Mouse (Mus musculus) midbrain, postnatal 0 days (tissue): ENCODE measurements around the gene Ccl22. TPM values are rescaled to one million over a fixed set of nuclear protein-coding genes. Genes with fewer than 3 reads are reported as not detected.

ENCODE experiments used
- ATAC-seq: fragments of 200-750 bp; cut with Nextera tagmentation; 2 replicates; pipeline ENCODE4 v1.8.0; 2017; ENCODE audit warnings: moderate number of reproducible peaks, mild to moderate bottlenecking, moderate TSS enrichment, moderate library complexity; ENCODE audit not compliant: low FRiP score
- DNase-seq: peaks from one replicate; pipeline ENCODE4 v3.0.0-alpha.2; 2015; ENCODE audit warnings: low spot score
- H3K27ac ChIP-seq: fragments of 300-500 bp; sonication (generic); 2 replicates; pipeline ENCODE4 v1.5.1; 2014; ENCODE audit warnings: low read depth, mild to moderate bottlenecking, low read length, mixed read lengths
- H3K27me3 ChIP-seq: fragments of 300-500 bp; sonication (generic); 2 replicates; pipeline ENCODE4 v1.6.1; 2014; ENCODE audit warnings: low read length, control low read depth, mixed read lengths; ENCODE audit not compliant: insufficient read depth
- H3K36me3 ChIP-seq: fragments of 300-500 bp; sonication (generic); 2 replicates; pipeline ENCODE4 v1.6.1; 2014; ENCODE audit warnings: low read length, control low read depth, mixed read lengths; ENCODE audit not compliant: insufficient read depth
- H3K4me1 ChIP-seq: fragments of 300-500 bp; sonication (generic); 2 replicates; pipeline ENCODE4 v1.6.1; 2014; ENCODE audit warnings: mild to moderate bottlenecking, control low read depth, antibody characterized with exemption, low read length, mixed read lengths; ENCODE audit not compliant: insufficient read depth
- H3K4me2 ChIP-seq: fragments of 300-500 bp; sonication (generic); 2 replicates; pipeline ENCODE4 v1.6.1; 2014; ENCODE audit warnings: low read depth, mild to moderate bottlenecking, low read length, mixed read lengths; ENCODE audit not compliant: poor library complexity, severe bottlenecking
- H3K4me3 ChIP-seq: fragments of 300-500 bp; sonication (generic); 2 replicates; pipeline ENCODE4 v1.5.1; 2014; ENCODE audit warnings: low read depth, mild to moderate bottlenecking, low read length, moderate library complexity
- H3K9ac ChIP-seq: fragments of 300-500 bp; sonication (generic); replicated peaks from 2 replicates; pipeline ENCODE4 v1.6.1; 2014; ENCODE audit warnings: mild to moderate bottlenecking, low read length, moderate library complexity, mixed read lengths; ENCODE audit not compliant: poor library complexity, severe bottlenecking
- H3K9me3 ChIP-seq: fragments of 300-500 bp; sonication (generic); 2 replicates; pipeline ENCODE4 v1.6.1; 2016; ENCODE audit warnings: low read length, control low read depth
- CTCF ChIP-seq: IDR thresholded peaks from 2 replicates; pipeline ENCODE4 v1.5.1; 2016; ENCODE audit warnings: antibody characterized with exemption, mild to moderate bottlenecking
- WGBS: fragments of 180-500 bp; shearing (Covaris S2); extraction: QIAGEN DNeasy Blood & Tissue Kit; methylation state at CpG from one replicate; pipeline ENCODE4 v1.1.7; 2014; 5-methylcytosine and 5-hydroxymethylcytosine counted together
- polyA plus RNA-seq: library from polyadenylated mRNA; unstranded; fragments of >200 nt; fragmentation: Nextera tagmentation; extraction: Ambion mirVana; gene quantifications from 2 replicates; pipeline ENCODE4 v1.2.1, GENCODE M21; 2015
- total RNA-seq: library from RNA; depleted of rRNA; stranded (reverse); fragments of >200 nt; gene quantifications from 2 replicates; pipeline ENCODE4 v1.2.3, GENCODE M21; 2014; rRNA removed

The Ccl22 gene
- not detected in 2 replicates for total RNA-seq
- not detected in 2 replicates for polyA plus RNA-seq

- H3K4me1 ChIP-seq, result no peaks in the 10 kb centered on the region
- ATAC-seq (no peak), DNase-seq (no peak)
- H3K27me3 ChIP-seq, result no peaks in the 10 kb centered on the region
- 91% methylated on average over 7 of the region's 7 CpGs for WGBS
- H3K36me3 ChIP-seq, result no peaks in the 10 kb centered on the region
- H3K4me2 ChIP-seq, result no peak within 1 kb of the TSS
- no peak within 1 kb of the TSS for H3K27ac ChIP-seq
- H3K4me3 ChIP-seq, result no peak within 1 kb of the TSS
- H3K9ac ChIP-seq, result no peak within 1 kb of the TSS
- no peaks in the 10 kb centered on the region for H3K9me3 ChIP-seq
- no peak for TF ChIP-seq CTCF
These were observed at the start of gene Ccl22 for GRCm38 (mm10) chr8:94745476-94746184. Ccl22 (plus strand) TSS chr8:94745590.

- Histone ChIP-seq H3K27me3 (peaks cover 36% of the 10 kb centered on the region), H3K4me3 (peak within 1 kb of the TSS; percentile 45), H3K9me3 (no peaks in the 10 kb centered on the region), H3K4me1 (no peaks in the 10 kb centered on the region), H3K4me2 (peak within 1 kb of the TSS; percentile 64), H3K9ac (peak within 1 kb of the TSS; percentile 46), H3K36me3 (no peaks in the 10 kb centered on the region), H3K27ac (no peak within 1 kb of the TSS)
- under 1% methylated on average over 41 of the region's 41 CpGs for WGBS
- ATAC-seq (peak; percentile 65), DNase-seq (peak; percentile 45)
- no peak for TF ChIP-seq CTCF
These were observed 49.4 kb upstream of the Ccl22 start, which contains the start of gene Pllp for GRCm38 (mm10) chr8:94695994-94696384. Pllp (minus strand) TSS chr8:94696278.

- ATAC-seq (no peak), DNase-seq (no peak)
- 62% methylated on average over 3 of the region's 3 CpGs for WGBS
- H3K9ac ChIP-seq, result no peak overlapping the region
- H3K4me3 ChIP-seq, result peak overlapping the region; percentile 45
- no peaks in the 10 kb centered on the region for H3K4me1 ChIP-seq
- H3K9me3 ChIP-seq, result no peaks in the 10 kb centered on the region
- no peaks in the 10 kb centered on the region for H3K36me3 ChIP-seq
- H3K27ac ChIP-seq, result no peak overlapping the region
- peak overlapping the region; percentile 64; the same call in 1 of the 2 replicates for H3K4me2 ChIP-seq
- TF ChIP-seq CTCF, result no peak
- peaks cover 36% of the 10 kb centered on the region for H3K27me3 ChIP-seq
These were observed 48.8 kb upstream of the Ccl22 start for GRCm38 (mm10) chr8:94696566-94696965.

- 83% methylated on average over 6 of the region's 6 CpGs for WGBS
- Histone ChIP-seq H3K4me1 (no peaks in the 10 kb centered on the region), H3K27me3 (peaks cover 36% of the 10 kb centered on the region), H3K27ac (no peak overlapping the region), H3K9ac (no peak overlapping the region), H3K4me2 (no peak overlapping the region), H3K9me3 (no peaks in the 10 kb centered on the region), H3K4me3 (no peak overlapping the region), H3K36me3 (no peaks in the 10 kb centered on the region)
- TF ChIP-seq CTCF, result no peak
- no peak for DNase-seq
- no peak for ATAC-seq
These were observed 47.4 kb upstream of the Ccl22 start for GRCm38 (mm10) chr8:94697956-94698355.

- no peak overlapping the region for H3K4me3 ChIP-seq
- H3K27ac ChIP-seq, result no peak overlapping the region
- H3K27me3 ChIP-seq, result peaks cover 28% of the 10 kb centered on the region
- WGBS, result 54% methylated on average over 16 of the region's 16 CpGs
- ATAC-seq (no peak), DNase-seq (no peak)
- H3K4me1 ChIP-seq, result no peaks in the 10 kb centered on the region
- H3K4me2 ChIP-seq, result no peak overlapping the region
- H3K9me3 ChIP-seq, result no peaks in the 10 kb centered on the region
- H3K9ac ChIP-seq, result no peak overlapping the region
- TF ChIP-seq CTCF, result no peak
- no peaks in the 10 kb centered on the region for H3K36me3 ChIP-seq
These were observed 46.0 kb upstream of the Ccl22 start for GRCm38 (mm10) chr8:94699366-94699765.

- H3K9ac ChIP-seq, result no peak overlapping the region
- no peaks in the 10 kb centered on the region for H3K36me3 ChIP-seq
- peaks cover 21% of the 10 kb centered on the region for H3K27me3 ChIP-seq
- no peaks in the 10 kb centered on the region for H3K9me3 ChIP-seq
- H3K4me3 ChIP-seq, result no peak overlapping the region
- 94% methylated on average over 4 of the region's 4 CpGs for WGBS
- no peak for TF ChIP-seq CTCF
- no peak overlapping the region for H3K27ac ChIP-seq
- H3K4me2 ChIP-seq, result no peak overlapping the region
- ATAC-seq, result no peak
- DNase-seq, result no peak
- no peaks in the 10 kb centered on the region for H3K4me1 ChIP-seq
These were observed 44.9 kb upstream of the Ccl22 start for GRCm38 (mm10) chr8:94700421-94700935.
